Mouse (Mus musculus) embryo, embryonic 11.5 days (tissue): ENCODE measurements around the gene Acot2.
"Not testable (repeated sequence)": the region's sequence is repeated elsewhere in the genome, so short reads cannot be mapped to it uniquely, and the experiment has no call there.

Experiments used
- DNase-seq: peaks from one replicate; pipeline ENCODE4 v3.0.0-alpha.2; 2012; ENCODE audit warnings: low read depth, low spot score

The Acot2 gene

GRCm38 (mm10) chr12:84038241-84038640 lies 50.6 kb downstream of the Acot2 start, which contains the start of gene Acot4:
TSS of gene Acot4 (plus strand) at chr12:84038379.
- not testable (repeated sequence) for DNase-seq

- DNase-seq, result not testable (repeated sequence)
Observed at GRCm38 (mm10) chr12:84038691-84039111, 51.0 kb downstream of the Acot2 start, which contains the start of gene Gm49366. TSS of gene Gm49366 (plus strand) at chr12:84038935.

GRCm38 (mm10) chr12:84042248-84042647 lies 54.6 kb downstream of the Acot2 start:
- no peak for DNase-seq
